Mouse (Mus musculus): Measurements from ENCODE around the gene Cyth1.

The Cyth1 gene

GRCm38 (mm10) chr11:118248150-118249011 is at the start of gene Cyth1:
Gene Cyth1 (minus strand): TSS chr11:118248592.
- in situ Hi-C loops (cut with MboI, MseI): loop anchor here (5.0 to 25.0 kb wide), 5 partner anchors 36 to 1836 kb away; partner anchors contain the start of gene Rnf157 (in 1 of the 2)

- in situ Hi-C loops (cut with MboI, MseI): no loop called here
These were observed 49.6 kb upstream of the Cyth1 start for GRCm38 (mm10) chr11:118297967-118298366.

- in situ Hi-C loops (cut with MboI, MseI): no loop called here
These were observed 46.6 kb upstream of the Cyth1 start for GRCm38 (mm10) chr11:118295026-118295425.

GRCm38 (mm10) chr11:118292671-118293070 is 44.3 kb upstream of the Cyth1 start:
- in situ Hi-C loops (cut with MboI, MseI): no loop called here

GRCm38 (mm10) chr11:118289999-118290889 is 41.9 kb upstream of the Cyth1 start, which contains the start of gene Usp36:
Gene Usp36 (minus strand): TSS chr11:118290244.
- in situ Hi-C loops (cut with MboI, MseI): no loop called here

- in situ Hi-C loops (cut with MboI, MseI): no loop called here
These were observed 41.2 kb upstream of the Cyth1 start for GRCm38 (mm10) chr11:118289562-118289961.

GRCm38 (mm10) chr11:118289037-118289511 is 40.7 kb upstream of the Cyth1 start:
- in situ Hi-C loops (cut with MboI, MseI): no loop called here

- in situ Hi-C loops (cut with MboI, MseI): no loop called here
These were observed 39.2 kb upstream of the Cyth1 start for GRCm38 (mm10) chr11:118287573-118287972.

- in situ Hi-C loops (cut with MboI, MseI): no loop called here
These were observed 38.0 kb upstream of the Cyth1 start for GRCm38 (mm10) chr11:118286434-118286833.

- in situ Hi-C loops (cut with MboI, MseI): no loop called here
These were observed 37.4 kb upstream of the Cyth1 start for GRCm38 (mm10) chr11:118285791-118286190.

- in situ Hi-C loops (cut with MboI, MseI): no loop called here
These were observed 31.8 kb upstream of the Cyth1 start for GRCm38 (mm10) chr11:118280218-118280617.

GRCm38 (mm10) chr11:118276328-118276727 is 27.9 kb upstream of the Cyth1 start:
- in situ Hi-C loops (cut with MboI, MseI): no loop called here

- in situ Hi-C loops (cut with MboI, MseI): no loop called here
These were observed 26.7 kb upstream of the Cyth1 start for GRCm38 (mm10) chr11:118275092-118275491.

GRCm38 (mm10) chr11:118269827-118270226 is 21.4 kb upstream of the Cyth1 start:
- in situ Hi-C loops (cut with MboI, MseI): no loop called here

GRCm38 (mm10) chr11:118266666-118267046 is 18.3 kb upstream of the Cyth1 start:
- in situ Hi-C loops (cut with MboI, MseI): no loop called here

GRCm38 (mm10) chr11:118266044-118266665 is 17.8 kb upstream of the Cyth1 start:
- in situ Hi-C loops (cut with MboI, MseI): no loop called here

GRCm38 (mm10) chr11:118265621-118266020 is 17.2 kb upstream of the Cyth1 start:
- in situ Hi-C loops (cut with MboI, MseI): no loop called here

- in situ Hi-C loops (cut with MboI, MseI): no loop called here
These were observed 14.8 kb upstream of the Cyth1 start for GRCm38 (mm10) chr11:118263146-118263545.

GRCm38 (mm10) chr11:118260081-118260480 is 11.7 kb upstream of the Cyth1 start:
- in situ Hi-C loops (cut with MboI, MseI): no loop called here

- in situ Hi-C loops (cut with MboI, MseI): no loop called here
These were observed 11.2 kb upstream of the Cyth1 start for GRCm38 (mm10) chr11:118259580-118259979.

GRCm38 (mm10) chr11:118256371-118256770 is 8.0 kb upstream of the Cyth1 start:
- in situ Hi-C loops (cut with MboI, MseI): no loop called here

All from T-helper 17 cell (primary cell).